Comparison of ENCODE assay signal across 1 mouse cellular context in the genomic region with DNA sequence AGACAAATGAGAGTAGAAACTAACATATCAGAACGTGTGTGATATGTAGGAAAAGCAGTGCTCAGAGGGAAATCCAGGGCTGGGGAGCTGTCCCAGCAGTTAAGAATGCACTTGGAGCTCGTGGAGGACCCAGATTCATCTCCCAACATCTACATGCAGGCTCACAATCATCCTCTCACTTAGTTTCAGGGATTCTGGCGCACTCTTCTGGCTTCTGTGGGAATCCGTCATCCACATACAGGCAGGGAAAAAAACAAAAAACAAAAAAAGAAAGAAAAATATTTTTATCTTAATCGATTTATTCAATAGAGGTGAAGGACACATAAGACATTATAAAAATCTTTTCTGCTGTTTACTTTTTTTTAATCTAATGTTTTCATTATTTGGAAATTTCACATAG.
TF ChIP-seq lines count a peak whose summit lies in the region.

No protein-coding gene starts in this region.

TF ChIP-seq in CH12.LX, 34 proteins besides CTCF, POLR2A, EP300 and RAD21:
- TF ChIP-seq JUND (conservative IDR thresholded peaks at IDR 0.05; ENCODE audit: low read depth, low read length), result no peak
- no peak for TF ChIP-seq ELF1 (IDR thresholded peaks at IDR 0.05; ENCODE audit: low read depth, low read length)
- no peak for TF ChIP-seq USF1 (IDR thresholded peaks at IDR 0.05; ENCODE audit: low read depth, low read length)
- TF ChIP-seq NELFE (IDR thresholded peaks at IDR 0.05; ENCODE audit: low read depth, low read length), result no peak
- TF ChIP-seq MAZ (IDR thresholded peaks at IDR 0.05; ENCODE audit: low read depth, low read length), result no peak
- TF ChIP-seq NRF1 (IDR thresholded peaks at IDR 0.05; ENCODE audit: low read depth, low read length), result no peak
- TF ChIP-seq MEF2A (IDR thresholded peaks at IDR 0.05; ENCODE audit: borderline replicate concordance, low read depth, low read length), result no peak
- TF ChIP-seq CHD1 (IDR thresholded peaks at IDR 0.05; ENCODE audit: low read depth, low read length), result no peak
- TF ChIP-seq USF2 (conservative IDR thresholded peaks at IDR 0.05; ENCODE audit: low read depth, low read length), result no peak
- no peak for TF ChIP-seq JUN (IDR thresholded peaks at IDR 0.05; ENCODE audit: insufficient read depth, low read depth, low read length)
- TF ChIP-seq KAT2A (IDR thresholded peaks at IDR 0.05; ENCODE audit: insufficient replicate concordance, low read length), result no peak
- no peak for TF ChIP-seq HCFC1 (IDR thresholded peaks at IDR 0.05; ENCODE audit: low read depth, low read length)
